Mouse (Mus musculus) erythroblast, embryonic 14.5 days (primary cell): ENCODE measurements around the gene Napsa.

Experiments
- GATA1 ChIP-seq: IDR thresholded peaks from 2 replicates; pipeline ENCODE4 v1.6.1; 2012; ENCODE audit warnings: low read length, inconsistent platforms, mixed read lengths
- TAL1 ChIP-seq: IDR thresholded peaks from 3 replicates; pipeline ENCODE4 v1.6.1; 2012; ENCODE audit warnings: low read length, inconsistent platforms, mixed read lengths

DNA sequence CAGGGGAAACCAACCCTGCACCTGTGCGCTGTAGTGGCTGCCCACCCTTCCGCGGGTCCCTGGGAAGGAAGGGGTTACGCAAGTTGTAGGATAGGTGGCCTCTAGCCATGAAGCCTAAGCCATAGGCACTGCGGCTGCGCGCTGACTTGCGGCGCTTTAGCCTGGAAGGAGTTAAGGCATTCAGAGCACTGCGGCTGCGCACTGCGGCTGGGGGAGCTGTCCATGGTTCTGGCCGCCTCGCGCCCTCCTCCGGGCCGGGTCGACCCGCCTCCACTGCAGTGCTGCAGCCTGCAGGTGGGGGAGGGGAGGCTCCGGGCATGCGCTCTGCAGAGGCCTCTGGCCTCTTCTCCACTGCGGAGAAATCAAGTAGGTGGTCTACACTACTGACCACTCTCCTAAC lies 21.6 kb downstream of the Napsa start:
- TF ChIP-seq GATA1 = no peak
- no peak for TF ChIP-seq TAL1
